Mouse (Mus musculus): ENCODE results near the gene Lrrc2.

Gene Lrrc2

GRCm38 (mm10) chr9:110987331-110987730, 36.0 kb downstream of the Lrrc2 start:
- no peak for DNase-seq (ENCODE audit: low read depth, low spot score)

- DNase-seq (ENCODE audit: low read depth, low spot score): no peak
These were observed 36.7 kb downstream of the Lrrc2 start for GRCm38 (mm10) chr9:110988078-110988477.

- DNase-seq (ENCODE audit: low read depth, low spot score): no peak
These were observed 37.8 kb downstream of the Lrrc2 start for GRCm38 (mm10) chr9:110989141-110989540.

- no peak for DNase-seq (ENCODE audit: low read depth, low spot score)
These were observed 38.2 kb downstream of the Lrrc2 start for GRCm38 (mm10) chr9:110989543-110989942.

- no peak for DNase-seq (ENCODE audit: low read depth, low spot score)
These were observed 38.9 kb downstream of the Lrrc2 start, which contains the start of gene Rtp3 for GRCm38 (mm10) chr9:110990204-110990603. Rtp3 (minus strand) TSS chr9:110990583.

- DNase-seq (ENCODE audit: low read depth, low spot score): no peak
These were observed 42.0 kb downstream of the Lrrc2 start for GRCm38 (mm10) chr9:110993281-110993709.

GRCm38 (mm10) chr9:110994716-110995172, 43.4 kb downstream of the Lrrc2 start:
- peak; percentile 66 for DNase-seq (ENCODE audit: low read depth, low spot score)

GRCm38 (mm10) chr9:110997245-110997644, 45.9 kb downstream of the Lrrc2 start:
- DNase-seq (ENCODE audit: low read depth, low spot score): peak; percentile 66

- no peak for DNase-seq (ENCODE audit: low read depth, low spot score)
These were observed 47.7 kb downstream of the Lrrc2 start for GRCm38 (mm10) chr9:110999056-110999455.

- DNase-seq (ENCODE audit: low read depth, low spot score): no peak
These were observed 48.5 kb downstream of the Lrrc2 start for GRCm38 (mm10) chr9:110999856-111000255.

GRCm38 (mm10) chr9:111001621-111002020, 50.3 kb downstream of the Lrrc2 start:
- no peak for DNase-seq (ENCODE audit: low read depth, low spot score)

GRCm38 (mm10) chr9:111003279-111003678, 51.9 kb downstream of the Lrrc2 start:
- DNase-seq (ENCODE audit: low read depth, low spot score): no peak

- no peak for DNase-seq (ENCODE audit: low read depth, low spot score)
These were observed 55.2 kb downstream of the Lrrc2 start for GRCm38 (mm10) chr9:111006544-111006943.

- DNase-seq (ENCODE audit: low read depth, low spot score): no peak
These were observed 58.4 kb downstream of the Lrrc2 start for GRCm38 (mm10) chr9:111009763-111010162.

GRCm38 (mm10) chr9:111011550-111011949, 60.2 kb downstream of the Lrrc2 start:
- no peak for DNase-seq (ENCODE audit: low read depth, low spot score)

- DNase-seq (ENCODE audit: low read depth, low spot score): no peak
These were observed 60.7 kb downstream of the Lrrc2 start for GRCm38 (mm10) chr9:111012041-111012440.

- no peak for DNase-seq (ENCODE audit: low read depth, low spot score)
These were observed 64.3 kb downstream of the Lrrc2 start for GRCm38 (mm10) chr9:111015658-111016057.

GRCm38 (mm10) chr9:111019022-111019421, 67.7 kb downstream of the Lrrc2 start, which contains the start of gene Ltf:
Ltf (plus strand) TSS chr9:111019271.
- no peak for DNase-seq (ENCODE audit: low read depth, low spot score)

GRCm38 (mm10) chr9:111026791-111027190, 75.4 kb downstream of the Lrrc2 start:
- no peak for DNase-seq (ENCODE audit: low read depth, low spot score)

Measured in retina, postnatal 7 days (tissue).